11 mouse cellular contexts compared by ENCODE assay signal in the genomic region with DNA sequence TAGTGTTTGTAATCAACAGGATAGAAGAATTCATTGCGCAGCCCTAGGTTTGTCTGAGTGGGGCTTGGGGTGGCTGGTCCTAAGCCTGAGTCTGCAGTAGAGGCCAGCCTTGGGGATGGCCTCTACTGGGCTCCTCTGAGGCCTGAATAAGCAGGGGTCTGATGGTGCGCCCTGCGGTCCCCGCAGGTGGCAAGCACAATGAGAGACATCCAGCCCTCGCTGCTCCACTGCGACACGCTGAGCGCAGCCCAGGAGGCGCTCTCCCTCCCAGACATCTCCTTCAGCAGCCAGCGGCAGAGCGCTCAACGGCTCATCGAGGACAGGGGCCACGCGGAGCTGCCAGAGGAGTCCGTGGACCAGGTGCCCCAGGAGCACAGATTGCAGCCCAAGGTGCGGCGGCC.
A peak's percentile ranks its signal among the peaks of the same experiment; 100 is the strongest.
DNase-seq lines count a peak whose midpoint lies in the region; ATAC-seq and TF ChIP-seq lines count a peak whose summit lies in the region.
"Had no signal": no experiment of that assay in that cellular context is flagged by ENCODE, and none has a peak within 500 bp of the region (broad histone marks: within the 10 kb centered on the region; RNA-seq: fewer than 3 reads in every experiment).

No protein-coding gene starts in this region.

- H3K4me2 ChIP-seq in heart, embryonic 14.5 days (ENCODE audit: low read length): peak overlapping the region; percentile 59
- H3K4me2 ChIP-seq in embryonic facial prominence, embryonic 13.5 days: peak overlapping the region; percentile 37
- H3K4me2 ChIP-seq in intestine, postnatal 0 days (replicated peaks; ENCODE audit: low read depth): peak overlapping the region; percentile 30; the same call in 1 of the 2 replicates

- no peaks in the 10 kb centered on the region for H3K4me1 ChIP-seq in heart, embryonic 14.5 days (ENCODE audit: control insufficient read depth in 2 of 2, insufficient read depth in 2 of 2, low read length in 2 of 2)
- no peaks in the 10 kb centered on the region for H3K4me1 ChIP-seq in E14TG2a.4 (replicated peaks; ENCODE audit: low read depth, low read length)
- peaks cover 4% of the 10 kb centered on the region; the same call in 1 of the 2 replicates for H3K4me1 ChIP-seq in embryonic facial prominence, embryonic 13.5 days
- no peaks in the 10 kb centered on the region for H3K4me1 ChIP-seq in intestine, postnatal 0 days (replicated peaks; ENCODE audit: control insufficient read depth, insufficient read depth, low read length)

- no peaks in the 10 kb centered on the region for H3K36me3 ChIP-seq in heart, embryonic 14.5 days (ENCODE audit: control insufficient read depth, insufficient read depth, low read length)
- no peaks in the 10 kb centered on the region for H3K36me3 ChIP-seq in E14TG2a.4 (ENCODE audit: insufficient read depth, low read length)
- H3K36me3 ChIP-seq in embryonic facial prominence, embryonic 13.5 days: no peaks in the 10 kb centered on the region
- no peaks in the 10 kb centered on the region for H3K36me3 ChIP-seq in intestine, postnatal 0 days (ENCODE audit: control insufficient read depth, insufficient read depth)

- H3K4me3 ChIP-seq in heart, embryonic 14.5 days (ENCODE audit: control insufficient read depth in 1 of 2, insufficient read depth in 1 of 2, low read depth in 1 of 2, low read length in 2 of 2): peak overlapping the region in 1 of 2 experiments; percentile 16; a peak in 2 of 4 replicates
- H3K4me3 ChIP-seq in E14TG2a.4 (replicated peaks; ENCODE audit: low read length): peak overlapping the region; percentile 56
- no peak overlapping the region for H3K4me3 ChIP-seq in embryonic facial prominence, embryonic 13.5 days
- H3K4me3 ChIP-seq in intestine, postnatal 0 days (ENCODE audit: low read depth, low read length): no peak overlapping the region

- intact Hi-C loops in heart, postnatal 14 days (cut with DNase I): no loop called here

- no peak for DNase-seq in heart, postnatal 14 days
- DNase-seq in layer of hippocampus, adult 8-10 months (ENCODE audit: low spot score in 2 of 2): no peak
- DNase-seq in cerebellum, adult 9-11 months: no peak
- DNase-seq: adrenal gland, postnatal 14 days; liver had no signal

- no peak overlapping the region for H3K27ac ChIP-seq in heart, embryonic 14.5 days (replicated peaks in 1 of 2; ENCODE audit: control insufficient read depth in 1 of 2, insufficient read depth in 1 of 2, low read depth in 2 of 2, low read length in 2 of 2)
- H3K27ac ChIP-seq in embryonic facial prominence, embryonic 13.5 days: no peak overlapping the region
- no peak overlapping the region for H3K27ac ChIP-seq in intestine, postnatal 0 days (ENCODE audit: low read depth, low read length)

- H3K27me3 ChIP-seq in heart, embryonic 14.5 days (ENCODE audit: control insufficient read depth, insufficient read depth, low read length): no peaks in the 10 kb centered on the region
- H3K27me3 ChIP-seq in E14TG2a.4 (ENCODE audit: insufficient read depth, low read length): peaks cover 8% of the 10 kb centered on the region; the same call in 1 of the 2 replicates
- no peaks in the 10 kb centered on the region for H3K27me3 ChIP-seq in embryonic facial prominence, embryonic 13.5 days
- H3K27me3 ChIP-seq in intestine, postnatal 0 days (replicated peaks; ENCODE audit: control insufficient read depth, insufficient read depth, low read length): no peaks in the 10 kb centered on the region

- WGBS in heart, embryonic 14.5 days: 15% methylated on average over 18 of the region's 18 CpGs
- WGBS in embryonic facial prominence, embryonic 13.5 days: 28% methylated on average over 18 of the region's 18 CpGs
- 27% methylated on average over 18 of the region's 18 CpGs for WGBS in intestine, postnatal 0 days

- no peak for ATAC-seq in heart, embryonic 14.5 days (ENCODE audit: insufficient number of reproducible peaks, insufficient read depth, low FRiP score, low read depth)
- ATAC-seq in embryonic facial prominence, embryonic 13.5 days (ENCODE audit: insufficient number of reproducible peaks, insufficient read depth, low FRiP score, low TSS enrichment, low read depth): no peak
- no peak for ATAC-seq in intestine, postnatal 0 days
- ATAC-seq in erythroid progenitor cell, adult 5-6 weeks (replicated peaks; ENCODE audit: low FRiP score, poor library complexity, severe bottlenecking): no peak
- ATAC-seq: CD4-positive, CD25-positive, alpha-beta regulatory T cell, adult 4 months had no signal

- H3K9me3 ChIP-seq in heart, embryonic 14.5 days (ENCODE audit: control insufficient read depth, low read length): no peaks in the 10 kb centered on the region
- H3K9me3 ChIP-seq in E14TG2a.4 (ENCODE audit: low read length): no peaks in the 10 kb centered on the region
- H3K9me3 ChIP-seq in embryonic facial prominence, embryonic 13.5 days: no peaks in the 10 kb centered on the region
- H3K9me3 ChIP-seq in intestine, postnatal 0 days (ENCODE audit: control insufficient read depth): no peaks in the 10 kb centered on the region

- 0 out of 2 replicates have a peak overlapping the region, but pooled peaks have one; percentile 5 for H3K9ac ChIP-seq in heart, embryonic 14.5 days (ENCODE audit: low read length)
- no peak overlapping the region for H3K9ac ChIP-seq in embryonic facial prominence, embryonic 13.5 days
- H3K9ac ChIP-seq in intestine, postnatal 0 days (ENCODE audit: low read depth, low read length): no peak overlapping the region

- TF ChIP-seq CTCF in E14TG2a.4 (conservative IDR thresholded peaks at IDR 0.05; ENCODE audit: low read length): no peak
- peak; percentile 37 for TF ChIP-seq CTCF in intestine, postnatal 0 days (IDR thresholded peaks at IDR 0.05; ENCODE audit: low read depth)
